Mouse (Mus musculus): ENCODE results near the gene N4bp1.

Gene N4bp1

GRCm38 (mm10) chr8:86854686-86855085, 30.4 kb downstream of the N4bp1 start:
- DNase-seq (ENCODE audit: low spot score), result no peak

- no peak for DNase-seq (ENCODE audit: low spot score)
These were observed 31.1 kb downstream of the N4bp1 start for GRCm38 (mm10) chr8:86853989-86854373.

GRCm38 (mm10) chr8:86853266-86853988, 31.6 kb downstream of the N4bp1 start:
- DNase-seq (ENCODE audit: low spot score), result no peak

DNA sequence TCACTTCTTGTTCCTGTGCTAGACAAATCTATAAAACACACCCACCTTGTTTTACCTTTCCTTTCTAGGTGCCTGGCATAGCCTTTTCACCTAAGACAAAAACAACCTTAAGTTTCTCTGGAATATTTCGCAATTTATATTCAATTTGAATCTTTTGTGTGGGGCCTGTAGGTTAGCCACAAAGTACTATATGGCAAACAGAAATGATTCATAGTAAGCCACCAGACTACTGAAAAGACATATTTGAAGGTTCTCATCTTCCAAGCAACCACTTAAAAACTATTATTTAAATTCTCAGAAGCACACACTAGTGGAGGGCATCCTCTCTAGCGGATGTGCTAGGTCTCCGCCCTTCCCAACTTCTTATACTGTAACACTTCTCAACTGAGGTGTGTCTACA, 32.6 kb downstream of the N4bp1 start:
- DNase-seq (ENCODE audit: low spot score), result no peak

DNA sequence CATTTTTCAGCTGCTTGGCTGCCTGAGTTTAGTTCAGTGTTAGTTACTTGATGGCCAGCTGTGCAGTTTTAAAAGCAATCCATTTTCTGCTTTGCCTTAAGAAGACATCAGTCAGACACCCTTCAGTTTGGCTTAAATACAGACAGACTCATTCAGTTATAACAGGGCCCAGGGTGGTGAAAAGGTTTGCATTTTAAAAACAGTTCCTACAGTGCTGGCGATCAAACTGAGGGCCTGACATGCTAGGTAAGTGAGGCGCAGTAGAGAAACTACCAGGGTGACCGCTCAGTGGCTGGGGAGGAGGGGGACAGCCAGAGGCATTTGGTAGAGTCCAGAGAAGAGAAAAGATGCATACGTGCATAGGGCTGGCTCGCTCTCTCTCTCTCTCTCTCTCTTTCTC, 36.2 kb downstream of the N4bp1 start:
- DNase-seq (ENCODE audit: low spot score), result no peak

DNA sequence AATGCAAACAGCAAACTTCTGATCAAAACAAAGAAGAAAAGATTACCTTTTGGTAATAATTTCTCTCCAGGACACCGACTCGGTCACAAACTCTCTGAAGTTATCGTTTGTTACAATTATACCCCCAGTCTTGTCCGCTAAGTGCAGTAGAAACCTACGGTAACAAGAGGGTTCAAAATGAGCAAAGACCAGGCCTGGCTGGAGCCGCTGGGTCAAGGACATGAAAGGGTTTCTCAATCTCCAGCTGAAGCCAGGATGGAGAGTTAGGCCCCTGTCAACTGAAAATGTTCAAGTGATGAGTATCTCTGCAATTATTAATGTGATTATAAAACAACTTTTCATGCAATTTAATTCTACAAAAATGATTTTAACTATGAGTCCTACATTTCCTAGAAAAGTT, 36.7 kb downstream of the N4bp1 start:
- DNase-seq (ENCODE audit: low spot score), result no peak

DNA sequence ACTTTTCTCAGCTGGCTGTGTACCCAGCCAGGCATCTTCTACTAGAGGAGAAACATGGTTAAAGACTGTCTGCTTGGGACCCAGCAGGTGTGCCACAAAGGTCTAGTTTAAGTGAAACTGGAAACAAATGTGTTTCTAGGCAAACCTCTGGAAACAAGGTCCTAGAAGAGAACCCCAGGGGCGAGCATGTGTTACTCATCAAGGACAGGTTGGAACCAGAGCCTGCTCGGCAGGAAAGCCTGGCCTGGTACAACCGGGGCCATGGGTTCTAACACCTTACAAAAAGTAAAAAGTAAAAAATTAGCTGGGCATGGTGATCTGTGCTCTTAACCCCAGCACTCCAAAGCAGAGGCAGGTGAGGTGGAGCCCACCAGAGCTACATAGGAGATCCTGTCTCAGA, 38.0 kb downstream of the N4bp1 start:
- no peak for DNase-seq (ENCODE audit: low spot score)

GRCm38 (mm10) chr8:86845875-86846274, 39.2 kb downstream of the N4bp1 start:
- DNase-seq (ENCODE audit: low spot score), result no peak

GRCm38 (mm10) chr8:86844856-86845255, 40.2 kb downstream of the N4bp1 start:
- no peak for DNase-seq (ENCODE audit: low spot score)

GRCm38 (mm10) chr8:86843896-86844295, 41.2 kb downstream of the N4bp1 start:
- no peak for DNase-seq (ENCODE audit: low spot score)

GRCm38 (mm10) chr8:86841556-86842309, 43.3 kb downstream of the N4bp1 start:
- DNase-seq (ENCODE audit: low spot score), result no peak

GRCm38 (mm10) chr8:86840120-86840693, 44.9 kb downstream of the N4bp1 start:
- no peak for DNase-seq (ENCODE audit: low spot score)

GRCm38 (mm10) chr8:86838707-86839438, 46.2 kb downstream of the N4bp1 start:
- no peak for DNase-seq (ENCODE audit: low spot score)

- DNase-seq (ENCODE audit: low spot score), result no peak
These were observed 47.8 kb downstream of the N4bp1 start for GRCm38 (mm10) chr8:86837234-86837633.

DNA sequence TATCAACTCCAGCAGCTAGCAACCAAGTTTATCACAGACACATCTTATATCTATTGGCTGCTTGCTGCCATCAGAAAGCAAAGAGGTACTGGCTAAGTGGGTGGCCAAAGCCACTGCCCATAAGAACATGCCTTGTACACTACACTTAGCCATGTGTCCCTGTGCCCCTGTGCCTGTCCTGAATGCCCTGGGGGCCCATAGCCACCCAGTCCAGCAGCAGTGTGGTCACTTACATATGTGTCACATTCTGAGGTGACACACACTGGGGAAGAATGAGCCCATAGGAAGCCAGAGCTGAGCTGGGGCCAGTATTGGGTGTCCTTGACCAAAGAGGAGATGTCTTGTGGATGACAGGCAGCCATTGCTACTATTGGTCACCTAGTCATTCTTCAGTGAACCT, 49.2 kb downstream of the N4bp1 start:
- no peak for DNase-seq (ENCODE audit: low spot score)

DNA sequence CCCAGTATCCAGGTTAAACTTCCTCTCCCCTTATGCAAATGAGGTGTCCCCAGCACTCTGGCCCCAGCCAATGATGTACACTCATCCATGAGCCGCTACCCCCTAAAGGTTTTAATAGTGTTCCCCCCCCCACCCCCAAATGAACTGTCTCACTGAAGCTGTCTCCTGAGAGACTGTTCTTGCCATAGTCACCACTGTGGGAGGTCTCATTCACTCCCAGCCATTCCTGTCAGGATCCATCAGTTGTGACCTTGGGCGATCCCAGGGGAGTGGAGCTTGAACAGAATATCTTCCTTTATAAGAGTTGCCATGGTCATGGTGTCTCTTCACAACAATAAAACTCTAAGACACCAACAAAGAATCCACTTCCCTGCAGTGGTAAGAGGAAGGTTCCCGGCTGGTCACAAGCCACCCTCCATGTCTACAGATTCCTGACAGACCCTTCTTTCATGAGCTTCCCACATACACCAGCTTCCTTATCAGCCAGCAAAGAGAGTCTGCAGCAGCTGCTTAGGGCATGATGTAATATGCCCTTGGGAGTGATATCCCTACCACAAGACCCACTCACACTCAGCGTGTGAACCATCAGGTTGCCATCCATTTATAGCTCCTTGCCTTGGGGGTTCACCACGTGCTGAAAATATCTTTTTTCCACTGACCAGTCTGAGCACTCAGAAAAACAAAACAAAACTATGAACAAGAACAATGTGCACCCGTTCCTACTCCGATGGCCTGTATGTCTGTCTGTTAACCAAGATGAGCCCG, 50.4 kb downstream of the N4bp1 start:
- DNase-seq (ENCODE audit: low spot score), result no peak

DNA sequence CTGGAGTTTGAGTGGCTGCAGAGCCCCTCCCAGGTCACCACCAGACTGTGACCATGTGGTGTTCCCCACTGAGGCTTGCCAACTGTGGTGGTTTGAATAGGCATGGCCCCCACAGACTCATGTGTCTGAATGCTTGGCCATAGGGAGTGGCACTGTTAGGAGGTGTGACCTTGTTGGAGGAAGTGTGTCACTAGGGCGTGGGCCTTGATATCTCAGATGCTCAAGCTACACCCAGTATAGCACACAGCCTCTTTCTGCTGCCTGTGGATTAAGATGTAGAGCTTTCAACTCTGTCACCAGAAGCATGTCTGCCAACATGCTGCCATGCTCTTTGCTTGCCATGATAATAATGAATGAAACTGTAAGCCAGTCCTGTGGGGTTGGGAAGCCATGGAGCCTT, 51.1 kb downstream of the N4bp1 start:
- DNase-seq (ENCODE audit: low spot score), result no peak

DNA sequence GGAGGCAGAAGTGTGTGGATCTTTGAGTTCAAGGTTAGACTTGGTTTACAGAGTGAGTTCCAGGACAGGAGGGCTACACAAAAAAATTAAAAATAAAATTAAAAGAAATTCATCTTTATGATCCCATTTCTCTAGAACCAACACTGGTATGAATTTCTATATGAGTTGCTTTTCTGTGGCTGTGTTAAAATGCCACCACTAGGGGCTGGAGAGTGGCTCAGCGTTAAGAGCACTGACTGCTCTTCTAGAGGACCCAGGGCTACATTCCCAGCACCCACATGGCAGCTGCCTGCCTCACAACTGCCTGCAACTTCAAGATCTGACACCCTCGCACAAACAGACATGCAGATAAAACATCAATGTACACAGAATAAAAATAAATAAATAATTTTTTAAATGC, 56.1 kb downstream of the N4bp1 start:
- no peak for DNase-seq (ENCODE audit: low spot score)

DNA sequence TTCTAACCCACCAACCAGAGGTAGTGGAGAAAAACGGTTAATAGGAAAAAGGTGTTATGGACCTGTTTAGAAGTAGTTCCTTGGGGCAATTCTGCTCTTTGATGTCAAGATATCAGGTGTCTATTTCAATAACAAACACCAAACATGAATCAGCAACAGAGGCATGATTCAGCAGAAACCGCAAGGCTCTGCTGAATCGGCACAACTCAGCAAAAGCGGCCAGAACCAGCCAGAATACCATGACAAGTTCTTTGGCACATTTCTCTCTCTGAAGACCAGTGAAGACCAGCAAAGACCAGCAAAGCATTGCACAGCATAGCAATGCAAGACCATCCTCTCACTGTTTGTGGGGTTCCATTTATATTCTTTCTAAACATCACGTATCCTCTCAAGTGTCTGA, 57.9 kb downstream of the N4bp1 start:
- no peak for DNase-seq (ENCODE audit: low spot score)

GRCm38 (mm10) chr8:86826538-86826937, 58.5 kb downstream of the N4bp1 start:
- no peak for DNase-seq (ENCODE audit: low spot score)

GRCm38 (mm10) chr8:86825674-86826448, 59.2 kb downstream of the N4bp1 start:
- DNase-seq (ENCODE audit: low spot score), result no peak
